Mouse (Mus musculus) gastrocnemius, postnatal 4 days (tissue): ENCODE measurements around the gene Olfml3. TPM values are rescaled to one million over a fixed set of nuclear protein-coding genes. Genes with fewer than 3 reads are reported as not detected.

ENCODE experiments used
- DNase-seq, 2 experiments: peaks; one replicate each; pipeline ENCODE4 v3.0.0; 2021 to 2022; ENCODE audit warnings: low spot score in 2 of 2, mixed read lengths in 2 of 2
- total RNA-seq, 2 experiments: library from RNA; stranded (reverse); gene quantifications; 2 replicates each; pipeline ENCODE4 v1.2.3; 2021

The Olfml3 gene
- total RNA-seq, 2 experiments from 2014 or later, result 17.1 to 18.9 TPM

DNA sequence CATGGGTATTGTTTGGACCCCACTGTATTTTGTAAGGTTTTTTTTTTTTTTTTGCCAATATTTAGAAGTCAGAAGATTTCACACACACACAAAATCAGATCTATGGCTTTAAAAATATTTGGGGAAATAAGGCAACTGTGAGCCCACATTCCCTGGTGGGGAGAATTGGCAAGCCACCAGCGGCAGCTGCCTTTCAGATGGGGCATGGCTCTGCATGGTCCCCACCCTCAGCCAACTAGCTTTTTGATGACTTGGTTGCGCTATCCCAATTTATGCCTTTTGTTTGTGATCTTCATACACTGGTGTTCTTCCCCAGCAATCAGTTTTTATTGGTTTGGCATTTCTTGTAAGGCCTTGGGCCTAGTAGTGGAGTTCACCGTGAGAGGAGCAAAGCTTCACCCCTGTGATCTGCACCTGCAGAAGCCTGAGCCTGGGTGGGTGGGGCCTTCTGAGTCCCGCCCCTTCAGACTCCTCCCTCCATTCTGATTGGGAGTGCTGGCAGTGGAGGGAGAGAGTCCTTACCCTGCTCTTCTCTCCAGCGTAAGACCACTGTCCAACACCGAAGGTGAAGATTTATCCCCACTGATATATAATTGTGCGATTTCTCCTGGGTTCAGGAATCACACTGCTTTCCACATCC is 23.4 kb downstream of the Olfml3 start:
- DNase-seq, result no peak

GRCm38 (mm10) chr3:103712196-103712595 is 25.6 kb downstream of the Olfml3 start:
- no peak for DNase-seq

DNA sequence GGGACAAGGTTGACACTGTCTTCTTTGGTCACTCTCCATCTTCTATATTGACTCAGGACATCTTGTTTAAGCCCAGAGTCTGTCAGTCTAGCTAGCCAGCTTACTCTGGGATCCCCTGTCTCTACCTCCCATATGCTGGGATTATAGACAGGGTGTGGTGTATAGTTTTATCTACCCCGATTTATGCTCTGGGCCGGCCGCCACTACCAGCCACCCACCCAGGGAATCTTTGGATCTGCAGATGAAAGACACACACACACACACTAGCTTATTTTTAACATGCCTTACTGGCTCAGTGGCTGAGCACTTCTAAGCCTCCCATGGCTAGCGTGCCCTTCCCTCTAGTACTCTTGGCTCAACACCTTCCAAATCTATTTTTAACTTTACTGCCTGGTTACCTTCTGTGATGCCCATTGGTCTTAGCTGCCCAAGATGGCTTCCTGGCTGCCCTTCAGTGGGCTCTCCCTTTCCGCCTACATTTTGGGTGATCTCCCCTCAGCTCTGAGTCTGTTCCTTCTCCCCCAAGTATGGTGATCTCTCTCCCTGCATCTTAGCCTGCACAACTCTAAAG is 28.2 kb downstream of the Olfml3 start:
- DNase-seq, result no peak

DNA sequence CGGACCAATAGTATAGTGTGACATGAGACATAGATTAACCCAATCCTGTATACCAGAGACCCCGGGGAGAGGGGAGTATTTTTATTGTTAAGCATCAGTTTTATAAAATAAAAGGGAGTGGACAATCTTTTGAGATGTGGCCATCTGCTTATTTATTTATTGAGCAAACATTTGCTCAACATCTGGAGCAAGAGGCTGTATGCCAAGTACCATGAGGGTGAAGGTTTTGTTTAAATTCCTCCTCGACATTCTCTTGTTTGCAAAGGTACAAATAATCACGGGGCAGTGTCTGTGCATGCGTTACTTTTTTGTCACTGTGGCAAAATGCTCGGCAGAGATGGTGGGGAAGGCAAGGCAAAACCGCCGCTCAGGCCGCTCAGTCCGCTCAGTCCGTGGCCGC is 32.4 kb downstream of the Olfml3 start:
- DNase-seq, result no peak

DNA sequence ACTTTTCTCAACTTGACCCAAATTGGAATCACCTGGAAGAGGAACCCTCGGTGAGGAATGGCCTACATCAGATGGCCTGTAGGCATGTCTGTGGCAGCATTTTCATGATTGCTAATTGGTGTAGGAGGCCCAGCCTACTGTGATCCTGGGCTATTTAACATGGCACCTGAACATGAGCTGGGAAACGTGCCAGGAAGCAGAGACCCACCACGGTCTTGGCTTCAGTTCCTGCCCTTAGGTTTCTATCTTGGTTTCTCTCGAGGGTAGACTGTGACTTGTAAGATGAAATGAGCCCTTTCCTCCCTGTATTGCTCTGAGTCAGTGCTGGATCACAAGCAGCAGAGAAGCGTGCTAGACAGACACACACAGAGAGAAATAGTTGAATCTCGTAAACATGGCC is 33.1 kb downstream of the Olfml3 start:
- DNase-seq, result no peak

DNA sequence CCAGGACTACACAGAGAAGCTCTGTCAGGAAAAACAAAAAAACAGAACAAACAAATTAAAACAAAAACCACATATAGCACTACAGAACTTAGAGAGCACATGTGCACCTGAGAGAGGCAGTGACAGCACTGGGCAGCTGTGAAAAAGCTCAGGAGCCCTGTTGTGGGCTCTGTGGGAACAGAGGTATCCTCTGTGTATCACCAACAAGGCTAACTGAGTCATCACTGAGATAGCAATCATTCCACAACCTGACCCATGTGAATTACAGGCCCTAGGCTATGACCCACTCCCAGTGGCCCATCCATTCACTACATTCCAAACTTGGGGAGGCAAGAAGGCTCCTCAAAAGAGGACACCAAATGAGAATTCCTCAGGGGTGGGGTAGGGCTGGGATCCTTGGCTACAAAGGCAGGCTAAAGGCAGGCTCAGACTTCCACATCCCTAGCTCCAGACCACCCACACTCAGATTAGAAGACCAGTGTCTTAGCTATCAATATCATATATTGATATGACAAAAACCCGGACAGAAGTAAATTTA is 41.3 kb downstream of the Olfml3 start:
- no peak for DNase-seq

- DNase-seq, result no peak
Observed at GRCm38 (mm10) chr3:103695556-103695955, 42.2 kb downstream of the Olfml3 start.

- no peak for DNase-seq
Observed at GRCm38 (mm10) chr3:103690506-103690905, 47.3 kb downstream of the Olfml3 start.

- no peak for DNase-seq
Observed at GRCm38 (mm10) chr3:103689043-103689442, 48.8 kb downstream of the Olfml3 start.

DNA sequence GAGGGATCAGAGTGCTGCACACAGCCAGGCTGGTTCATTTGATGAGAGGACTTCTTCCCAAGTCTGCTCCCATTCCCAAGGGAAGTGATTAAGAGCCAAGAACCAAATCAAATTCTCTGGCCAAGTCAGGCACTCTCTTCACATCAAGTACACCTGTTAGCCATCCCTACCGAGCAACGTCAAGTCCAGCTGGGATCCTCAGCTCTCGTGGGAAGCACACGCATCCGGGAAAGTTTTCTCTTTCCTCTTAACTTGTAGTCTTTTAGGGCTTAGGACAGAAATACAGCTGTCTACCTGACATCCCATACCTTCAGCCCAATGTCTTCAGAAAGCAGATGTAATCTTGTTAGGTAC is 53.9 kb downstream of the Olfml3 start:
- DNase-seq, result no peak

DNA sequence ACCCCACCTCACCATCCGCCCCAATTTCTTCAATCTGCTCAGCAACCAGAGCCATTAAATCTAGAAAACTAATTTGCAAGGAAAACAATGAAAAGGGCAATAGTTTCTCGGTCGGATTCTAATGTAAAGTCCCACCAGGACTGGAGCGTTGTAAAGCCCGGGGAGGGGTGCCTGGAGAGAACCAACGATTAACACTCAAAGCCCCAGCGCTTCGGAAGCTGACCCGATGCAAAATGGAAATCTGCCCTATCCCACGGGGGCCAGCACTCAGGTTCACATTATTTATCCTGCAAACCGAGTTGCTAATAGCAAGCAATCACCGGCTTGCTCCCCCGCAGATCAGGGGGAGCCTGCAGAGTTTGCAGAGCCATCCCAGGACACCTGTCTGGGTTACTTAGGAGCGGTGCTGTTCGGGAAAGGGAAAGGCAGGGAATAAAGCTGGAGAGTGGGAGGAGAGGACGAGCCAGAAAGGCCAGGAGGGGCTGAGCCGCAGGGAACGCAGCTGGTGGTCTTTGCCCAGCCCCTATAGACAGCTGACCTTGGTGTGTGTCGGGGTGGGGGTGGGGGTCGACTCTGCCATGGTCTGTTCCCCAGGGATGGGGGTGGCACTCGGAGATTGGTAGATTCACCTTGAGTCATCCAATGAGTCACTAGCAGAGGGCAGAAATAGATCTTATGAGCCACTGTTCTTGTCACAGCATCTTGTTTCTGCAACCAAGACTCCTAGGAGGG is 54.4 kb downstream of the Olfml3 start:
- DNase-seq, result no peak

DNA sequence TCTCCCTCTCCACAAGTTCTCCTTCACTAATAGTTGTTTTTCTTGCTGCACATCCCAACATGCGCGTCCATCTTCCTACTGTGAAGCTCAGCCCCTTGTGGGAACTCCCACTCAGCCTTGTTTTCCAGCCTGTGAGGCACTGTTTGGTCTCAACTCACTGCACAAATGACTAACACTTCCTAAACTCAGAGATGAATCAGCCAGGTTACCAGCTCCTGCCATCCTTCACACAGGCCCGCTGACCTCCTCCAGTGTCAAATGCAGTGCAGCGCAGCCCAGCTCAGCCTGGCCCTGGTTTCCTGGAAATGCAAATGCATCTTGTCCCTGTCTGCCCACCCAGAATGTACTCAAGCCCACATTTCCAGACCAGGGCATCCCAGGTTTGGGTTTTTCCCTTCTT is 55.3 kb downstream of the Olfml3 start:
- DNase-seq, result no peak

- no peak for DNase-seq
Observed at GRCm38 (mm10) chr3:103678811-103679210, 59.0 kb downstream of the Olfml3 start.

DNA sequence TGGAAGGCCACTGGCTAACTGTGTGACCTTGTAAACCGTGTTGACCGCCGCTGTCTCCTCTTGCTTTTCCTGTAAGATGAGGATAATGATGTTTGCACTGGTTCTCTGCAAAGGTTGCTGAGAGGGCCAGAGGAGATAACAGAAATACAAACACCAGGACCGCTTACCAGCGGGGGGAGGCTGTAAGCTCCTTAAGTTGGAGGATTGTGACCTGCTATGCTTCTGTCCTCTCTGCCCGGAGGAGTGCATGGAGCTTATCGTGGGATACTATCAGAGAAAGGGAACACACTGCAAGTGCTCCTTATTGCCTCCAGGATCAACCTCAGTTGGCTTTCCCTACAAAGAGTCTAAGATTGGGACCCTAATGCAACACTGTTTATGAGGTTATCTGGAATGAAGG is 65.1 kb downstream of the Olfml3 start:
- DNase-seq, result no peak

Other genes with a start within 250 kb of the Olfml3 start
- gene Syt6, start 162.8 kb downstream of the Olfml3 start, total RNA-seq, result not detected
- 1 to 10 TPM in 1 of 2 experiments, not detected in 1; 9.2 TPM for gene Atg4a-ps, start 91.9 kb downstream of the Olfml3 start, total RNA-seq
- not detected for gene Gm10964, start 1.4 kb upstream of the Olfml3 start, total RNA-seq
- 10 to 100 TPM; 69.6 to 76.7 TPM for gene Hipk1, start 53.6 kb upstream of the Olfml3 start, total RNA-seq
- gene Dclre1b, start 71.4 kb upstream of the Olfml3 start, total RNA-seq, result 10 to 100 TPM in 1 of 2 experiments, 1 to 10 TPM in 1; 6.7 to 10.6 TPM
- 10 to 100 TPM; 12.8 to 15.5 TPM for gene Ap4b1, start 71.5 kb upstream of the Olfml3 start, total RNA-seq
- under 1 TPM; 0.20 to 0.21 TPM for gene Gm43064, start 71.6 kb upstream of the Olfml3 start, total RNA-seq
- under 1 TPM in 1 of 2 experiments, not detected in 1; 0.23 TPM for gene Bcl2l15, start 94.6 kb upstream of the Olfml3 start, total RNA-seq
- under 1 TPM; 0.49 to 0.52 TPM for gene Ptpn22, start 121.8 kb upstream of the Olfml3 start, total RNA-seq
- 10 to 100 TPM in 1 of 2 experiments, 1 to 10 TPM in 1; 9.8 to 11.9 TPM for gene Rsbn1, start 176.1 kb upstream of the Olfml3 start, total RNA-seq
- gene Phtf1, start 230.1 kb upstream of the Olfml3 start, total RNA-seq, result 10 to 100 TPM; 17.7 to 18.3 TPM